Mouse (Mus musculus): ENCODE results near the gene Cep164. TPM values are rescaled to one million over a fixed set of nuclear protein-coding genes. Genes with fewer than 3 reads are reported as not detected.
"Not testable (repeated sequence)": the region's sequence is repeated elsewhere in the genome, so short reads cannot be mapped to it uniquely, and the experiment has no call there.

Cep164 gene
- polyA plus RNA-seq, 1 experiment from 2014 or later, result 14.5 TPM

DNA sequence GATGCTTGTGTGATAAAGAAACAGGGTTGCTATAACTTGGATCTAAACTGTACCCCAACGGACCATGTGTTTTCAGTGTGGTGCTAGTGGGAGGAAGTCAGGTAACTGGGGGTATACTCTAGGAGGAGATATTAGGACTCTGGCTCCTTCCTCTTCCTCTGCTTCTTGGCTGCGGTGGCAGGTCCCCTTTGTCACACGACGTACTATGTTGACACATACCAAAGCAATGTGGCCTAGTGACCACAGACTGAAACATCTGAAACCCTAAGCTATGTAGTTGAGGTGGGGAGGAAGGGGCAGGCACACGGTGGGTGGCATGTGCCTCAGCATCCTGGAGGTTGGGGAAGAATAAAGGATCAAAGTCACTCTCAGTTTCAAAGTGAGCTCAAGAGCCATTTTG lies 22.8 kb upstream of the Cep164 start:
- H3K4me3 ChIP-seq (ENCODE audit: low read depth, low read length), result no peak overlapping the region
- H3K4me2 ChIP-seq, result no peak overlapping the region
- ATAC-seq (ENCODE audit: low FRiP score), result no peak
- DNase-seq (ENCODE audit: low spot score, missing footprints), result peak; percentile 73
- H3K9me3 ChIP-seq (ENCODE audit: control insufficient read depth, low read length), result no peaks in the 10 kb centered on the region
- H3K27ac ChIP-seq (ENCODE audit: low read depth, low read length), result no peak overlapping the region
- no peak overlapping the region for H3K9ac ChIP-seq (ENCODE audit: low read length)
- 0 out of 2 replicates have a peak, but pooled peaks cover 2% of the 10 kb centered on the region for H3K36me3 ChIP-seq (ENCODE audit: control insufficient read depth, insufficient read depth, low read length)
- no peaks in the 10 kb centered on the region for H3K4me1 ChIP-seq (ENCODE audit: control insufficient read depth, insufficient read depth, low read length)
- H3K27me3 ChIP-seq (ENCODE audit: control insufficient read depth, insufficient read depth, low read length), result no peaks in the 10 kb centered on the region
- 74% methylated on average over 5 of the region's 5 CpGs for WGBS

DNA sequence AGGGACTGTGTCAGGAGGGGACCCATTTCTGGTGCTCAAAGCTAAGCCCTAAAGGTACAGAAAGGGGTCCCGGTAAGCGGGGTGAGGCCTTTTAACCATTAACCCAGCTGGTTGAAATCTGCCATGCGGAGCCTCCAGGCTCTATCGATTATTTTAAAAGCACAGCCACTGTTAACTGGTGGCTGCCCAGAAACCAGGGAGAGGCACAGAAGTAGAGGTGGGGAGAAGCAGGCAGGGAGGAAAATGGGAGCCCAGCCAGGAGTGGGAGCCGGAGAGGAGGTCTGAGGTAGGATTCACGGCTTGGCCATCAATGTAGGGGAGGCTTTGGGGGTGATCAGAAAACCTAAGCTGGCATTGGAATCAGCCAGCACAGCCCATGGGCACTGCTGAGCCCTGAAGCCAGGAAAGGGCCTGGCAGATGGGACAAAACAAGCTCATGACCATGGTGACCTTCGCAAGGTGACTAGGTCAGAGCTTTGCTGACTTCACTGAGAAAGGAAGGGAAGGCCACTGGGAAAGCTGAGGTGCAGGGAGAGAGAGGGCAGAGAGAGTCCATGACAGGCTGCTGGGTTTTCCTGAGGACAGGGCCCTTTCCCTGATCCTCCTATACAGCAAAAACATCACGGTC lies 22.2 kb upstream of the Cep164 start:
- DNase-seq (ENCODE audit: low spot score, missing footprints) (peak; percentile 72), ATAC-seq (ENCODE audit: low FRiP score) (no peak)
- Histone ChIP-seq H3K4me3 (ENCODE audit: low read depth, low read length) (no peak overlapping the region), H3K9me3 (ENCODE audit: control insufficient read depth, low read length) (no peaks in the 10 kb centered on the region), H3K27me3 (ENCODE audit: control insufficient read depth, insufficient read depth, low read length) (no peaks in the 10 kb centered on the region), H3K9ac (ENCODE audit: low read length) (no peak overlapping the region), H3K36me3 (ENCODE audit: control insufficient read depth, insufficient read depth, low read length) (0 out of 2 replicates have a peak, but pooled peaks cover 2% of the 10 kb centered on the region), H3K27ac (ENCODE audit: low read depth, low read length) (no peak overlapping the region), H3K4me1 (ENCODE audit: control insufficient read depth, insufficient read depth, low read length) (no peaks in the 10 kb centered on the region), H3K4me2 (no peak overlapping the region)
- WGBS, result 91% methylated on average over 8 of the region's 8 CpGs

DNA sequence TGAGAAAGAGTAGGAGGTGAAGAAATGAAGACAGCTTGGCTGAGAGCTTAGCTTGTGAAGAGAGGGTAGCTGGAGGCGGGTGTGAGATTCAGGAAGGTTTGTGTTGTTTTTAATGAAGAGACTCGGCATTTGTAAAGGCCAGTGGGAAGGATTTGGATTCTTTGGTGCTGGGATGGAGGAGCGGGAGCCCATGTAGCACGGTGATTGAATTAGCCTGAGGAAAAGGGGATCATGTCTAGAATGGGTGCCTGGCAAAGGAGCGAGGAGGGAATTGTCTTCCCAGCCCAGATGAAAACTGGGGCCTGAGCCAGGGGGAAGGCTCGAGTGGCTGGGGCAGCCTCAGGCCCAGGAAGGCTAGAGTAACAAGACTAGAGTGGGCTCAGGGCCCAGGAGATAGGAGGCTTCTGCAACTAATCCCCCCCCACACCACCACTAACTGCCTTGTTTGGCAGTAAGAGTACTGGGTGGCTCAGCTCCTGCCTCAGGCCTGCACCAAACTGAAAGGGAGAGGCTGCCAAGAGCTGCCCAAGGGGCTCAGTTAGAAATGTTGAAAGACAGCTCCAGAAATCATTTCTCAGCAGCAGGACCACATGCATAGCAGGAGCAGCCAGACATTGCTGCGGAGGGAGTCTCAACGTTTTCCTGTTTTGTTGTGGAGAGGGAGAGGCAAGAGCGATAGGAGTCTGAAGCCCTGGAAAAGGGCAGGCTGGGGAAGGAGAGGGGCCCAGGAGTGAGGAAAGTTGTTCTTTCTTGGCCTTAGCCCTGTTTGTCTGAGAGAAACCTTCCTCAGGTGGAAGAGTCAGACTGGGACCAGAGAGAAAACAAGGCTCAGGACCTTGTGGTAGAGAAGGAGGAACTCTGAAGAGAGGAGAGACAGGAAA lies 21.3 kb upstream of the Cep164 start:
- DNase-seq (ENCODE audit: low spot score, missing footprints) (peak; percentile 23), ATAC-seq (ENCODE audit: low FRiP score) (no peak)
- Histone ChIP-seq H3K4me2 (no peak overlapping the region), H3K4me1 (ENCODE audit: control insufficient read depth, insufficient read depth, low read length) (no peaks in the 10 kb centered on the region), H3K4me3 (ENCODE audit: low read depth, low read length) (no peak overlapping the region), H3K9me3 (ENCODE audit: control insufficient read depth, low read length) (no peaks in the 10 kb centered on the region), H3K27me3 (ENCODE audit: control insufficient read depth, insufficient read depth, low read length) (no peaks in the 10 kb centered on the region), H3K9ac (ENCODE audit: low read length) (no peak overlapping the region), H3K36me3 (ENCODE audit: control insufficient read depth, insufficient read depth, low read length) (0 out of 2 replicates have a peak, but pooled peaks cover 2% of the 10 kb centered on the region), H3K27ac (ENCODE audit: low read depth, low read length) (no peak overlapping the region)
- 76% methylated on average over 9 of the region's 9 CpGs for WGBS

GRCm38 (mm10) chr9:45846891-45847460 lies 18.5 kb upstream of the Cep164 start:
- no peak for ATAC-seq (ENCODE audit: low FRiP score)

GRCm38 (mm10) chr9:45846176-45846575 lies 17.7 kb upstream of the Cep164 start:
- not testable (repeated sequence) for H3K4me1 ChIP-seq (ENCODE audit: control insufficient read depth, insufficient read depth, low read length); H3K36me3 ChIP-seq (ENCODE audit: control insufficient read depth, insufficient read depth, low read length); H3K4me3 ChIP-seq (ENCODE audit: low read depth, low read length); H3K27me3 ChIP-seq (ENCODE audit: control insufficient read depth, insufficient read depth, low read length); ATAC-seq (ENCODE audit: low FRiP score); H3K9ac ChIP-seq (ENCODE audit: low read length); H3K27ac ChIP-seq (ENCODE audit: low read depth, low read length); H3K4me2 ChIP-seq; H3K9me3 ChIP-seq (ENCODE audit: control insufficient read depth, low read length)
- 73% methylated on average over 2 of the region's 2 CpGs for WGBS
- DNase-seq (ENCODE audit: low spot score, missing footprints), result peak; percentile 21

More at GRCm38 (mm10) chr9:45846891-45847460, 18.5 kb upstream of the Cep164 start:
- no peak overlapping the region for H3K27ac ChIP-seq (ENCODE audit: low read depth, low read length)
- no peak overlapping the region for H3K9ac ChIP-seq (ENCODE audit: low read length)
- H3K4me1 ChIP-seq (ENCODE audit: control insufficient read depth, insufficient read depth, low read length), result no peaks in the 10 kb centered on the region
- H3K9me3 ChIP-seq (ENCODE audit: control insufficient read depth, low read length), result no peaks in the 10 kb centered on the region
- no peak overlapping the region for H3K4me2 ChIP-seq
- H3K4me3 ChIP-seq (ENCODE audit: low read depth, low read length), result no peak overlapping the region
- H3K27me3 ChIP-seq (ENCODE audit: control insufficient read depth, insufficient read depth, low read length), result no peaks in the 10 kb centered on the region
- H3K36me3 ChIP-seq (ENCODE audit: control insufficient read depth, insufficient read depth, low read length), result no peaks in the 10 kb centered on the region
- DNase-seq (ENCODE audit: low spot score, missing footprints), result peak; percentile 8
- WGBS, result 88% methylated on average over 5 of the region's 5 CpGs

- H3K4me2 ChIP-seq, result no peak overlapping the region
- no peaks in the 10 kb centered on the region for H3K36me3 ChIP-seq (ENCODE audit: control insufficient read depth, insufficient read depth, low read length)
- no peak for ATAC-seq (ENCODE audit: low FRiP score)
- peaks cover 6% of the 10 kb centered on the region for H3K4me1 ChIP-seq (ENCODE audit: control insufficient read depth, insufficient read depth, low read length)
- no peak overlapping the region for H3K27ac ChIP-seq (ENCODE audit: low read depth, low read length)
- 78% methylated on average over 3 of the region's 3 CpGs for WGBS
- no peak overlapping the region for H3K9ac ChIP-seq (ENCODE audit: low read length)
- no peaks in the 10 kb centered on the region for H3K27me3 ChIP-seq (ENCODE audit: control insufficient read depth, insufficient read depth, low read length)
- DNase-seq (ENCODE audit: low spot score, missing footprints), result no peak
- H3K9me3 ChIP-seq (ENCODE audit: control insufficient read depth, low read length), result no peaks in the 10 kb centered on the region
- no peak overlapping the region for H3K4me3 ChIP-seq (ENCODE audit: low read depth, low read length)
Measured at GRCm38 (mm10) chr9:45845541-45845940, 17.1 kb upstream of the Cep164 start.

- H3K4me1 ChIP-seq (ENCODE audit: control insufficient read depth, insufficient read depth, low read length), result peaks cover 24% of the 10 kb centered on the region
- H3K9ac ChIP-seq (ENCODE audit: low read length), result no peak overlapping the region
- ATAC-seq (ENCODE audit: low FRiP score), result no peak
- H3K27me3 ChIP-seq (ENCODE audit: control insufficient read depth, insufficient read depth, low read length), result no peaks in the 10 kb centered on the region
- 91% methylated on average over 1 of the region's 1 CpGs for WGBS
- no peak for DNase-seq (ENCODE audit: low spot score, missing footprints)
- no peaks in the 10 kb centered on the region for H3K36me3 ChIP-seq (ENCODE audit: control insufficient read depth, insufficient read depth, low read length)
- no peak overlapping the region for H3K27ac ChIP-seq (ENCODE audit: low read depth, low read length)
- H3K9me3 ChIP-seq (ENCODE audit: control insufficient read depth, low read length), result no peaks in the 10 kb centered on the region
- no peak overlapping the region for H3K4me3 ChIP-seq (ENCODE audit: low read depth, low read length)
- H3K4me2 ChIP-seq, result no peak overlapping the region
Measured at GRCm38 (mm10) chr9:45843780-45844179, 15.3 kb upstream of the Cep164 start.

DNA sequence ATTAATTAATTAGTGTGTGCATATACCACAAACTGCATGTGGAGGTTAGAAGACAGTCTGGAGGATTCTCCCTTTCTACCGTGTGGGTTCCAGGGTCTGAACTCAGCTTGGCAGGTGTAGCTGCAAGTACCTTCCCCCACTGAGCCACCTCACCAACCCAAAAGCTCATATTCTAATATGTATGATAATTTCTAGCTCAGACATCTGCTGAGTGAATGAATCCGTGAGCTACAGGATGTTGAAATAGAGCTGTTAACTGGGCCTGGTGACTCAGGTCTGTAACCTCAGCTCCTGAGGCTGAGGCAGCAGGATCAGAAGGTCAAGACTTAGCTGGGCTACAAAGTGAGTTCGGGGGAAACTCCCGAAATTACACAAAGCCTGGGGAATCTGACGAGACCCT lies 14.5 kb upstream of the Cep164 start:
- peaks cover 24% of the 10 kb centered on the region for H3K4me1 ChIP-seq (ENCODE audit: control insufficient read depth, insufficient read depth, low read length)
- ATAC-seq (ENCODE audit: low FRiP score), result no peak
- no peak overlapping the region for H3K4me3 ChIP-seq (ENCODE audit: low read depth, low read length)
- 81% methylated on average over 5 of the region's 5 CpGs for WGBS
- H3K9ac ChIP-seq (ENCODE audit: low read length), result no peak overlapping the region
- H3K27me3 ChIP-seq (ENCODE audit: control insufficient read depth, insufficient read depth, low read length), result no peaks in the 10 kb centered on the region
- no peaks in the 10 kb centered on the region for H3K9me3 ChIP-seq (ENCODE audit: control insufficient read depth, low read length)
- H3K27ac ChIP-seq (ENCODE audit: low read depth, low read length), result no peak overlapping the region
- H3K36me3 ChIP-seq (ENCODE audit: control insufficient read depth, insufficient read depth, low read length), result no peaks in the 10 kb centered on the region
- no peak overlapping the region for H3K4me2 ChIP-seq
- peak; percentile 56 for DNase-seq (ENCODE audit: low spot score, missing footprints)

DNA sequence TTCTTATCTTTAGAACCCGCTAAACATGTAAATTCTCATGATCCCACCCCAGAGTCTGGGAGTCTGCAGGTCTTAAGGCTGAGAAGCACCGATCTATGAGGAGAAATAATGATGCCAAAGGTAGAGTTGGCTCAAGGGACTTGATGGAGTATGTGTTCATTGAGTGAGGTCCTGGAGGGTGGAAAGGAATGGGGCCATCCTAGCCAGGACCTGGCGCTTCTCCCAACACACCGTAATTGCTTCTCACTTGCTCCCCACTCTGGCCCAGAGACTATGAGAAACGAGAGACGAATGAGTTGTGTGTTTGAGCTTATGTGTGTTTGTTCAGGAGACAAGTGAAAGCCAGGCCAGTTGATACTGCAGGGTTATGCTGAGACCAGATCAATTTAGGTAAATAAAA lies 13.0 kb upstream of the Cep164 start:
- Histone ChIP-seq H3K4me3 (ENCODE audit: low read depth, low read length) (no peak overlapping the region), H3K9ac (ENCODE audit: low read length) (no peak overlapping the region), H3K4me1 (ENCODE audit: control insufficient read depth, insufficient read depth, low read length) (peaks cover 24% of the 10 kb centered on the region), H3K4me2 (no peak overlapping the region), H3K27ac (ENCODE audit: low read depth, low read length) (no peak overlapping the region), H3K36me3 (ENCODE audit: control insufficient read depth, insufficient read depth, low read length) (no peaks in the 10 kb centered on the region), H3K9me3 (ENCODE audit: control insufficient read depth, low read length) (no peaks in the 10 kb centered on the region), H3K27me3 (ENCODE audit: control insufficient read depth, insufficient read depth, low read length) (no peaks in the 10 kb centered on the region)
- ATAC-seq (ENCODE audit: low FRiP score), result no peak
- WGBS, result 85% methylated on average over 6 of the region's 6 CpGs
- DNase-seq (ENCODE audit: low spot score, missing footprints), result no peak
